Mouse (Mus musculus) megakaryocyte, embryonic 14.5 days (primary cell): ENCODE results near the gene Vmn2r115.
"Not testable (repeated sequence)": the region's sequence is repeated elsewhere in the genome, so short reads cannot be mapped to it uniquely, and the experiment has no call there.

Source experiments
- FLI1 ChIP-seq: IDR thresholded peaks from 2 replicates; pipeline ENCODE4 v1.6.1; 2012; ENCODE audit warnings: low read length, inconsistent platforms, mixed read lengths
- GATA1 ChIP-seq: IDR thresholded peaks from 3 replicates; pipeline ENCODE4 v1.6.1; 2012; ENCODE audit warnings: mixed read lengths, low read length, inconsistent platforms, borderline replicate concordance

DNA sequence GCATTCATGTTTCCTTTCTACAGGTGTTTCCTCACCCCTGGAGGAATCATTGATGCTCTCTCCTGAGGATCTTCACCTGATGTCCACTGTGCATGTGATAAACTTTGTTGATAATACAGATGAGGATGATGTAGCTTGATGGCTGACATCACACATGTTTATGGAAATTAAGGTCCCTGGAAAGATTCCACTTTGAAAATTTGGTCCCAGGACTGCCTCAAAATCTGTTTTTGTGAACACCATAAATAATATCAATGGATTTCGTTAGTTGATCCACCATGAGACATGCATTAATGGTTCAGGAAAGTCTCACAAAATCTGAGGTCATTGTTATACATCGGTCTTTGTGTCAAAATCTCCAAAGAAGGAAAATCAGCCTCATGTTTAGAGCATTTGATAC is 31.1 kb upstream of the Vmn2r115 start, which contains the start of gene Vmn2r114:
- TF ChIP-seq FLI1, GATA1: not testable (repeated sequence)
